Mouse (Mus musculus) C2C12 (cell line): ENCODE data around the gene Rnf40.

Experiments used
- CTCF ChIP-seq: IDR thresholded peaks from one replicate; pipeline ENCODE4 v1.5.1; 2011; ENCODE audit not compliant: control insufficient read depth, insufficient read depth, insufficient read length
- FOSL1 ChIP-seq: IDR thresholded peaks from one replicate; pipeline ENCODE4 v1.8.0; 2011; ENCODE audit warnings: mild to moderate bottlenecking, low read length; ENCODE audit not compliant: poor library complexity, insufficient read depth, severe bottlenecking
- MYOD1 ChIP-seq: IDR thresholded peaks from one replicate; pipeline ENCODE4 v1.6.1; 2011; ENCODE audit warnings: low read depth; ENCODE audit not compliant: control insufficient read depth, insufficient read length
- USF1 ChIP-seq: IDR thresholded peaks from one replicate; pipeline ENCODE4 v1.6.1; 2011; ENCODE audit warnings: low read depth, mild to moderate bottlenecking, control low read depth, moderate library complexity

DNA sequence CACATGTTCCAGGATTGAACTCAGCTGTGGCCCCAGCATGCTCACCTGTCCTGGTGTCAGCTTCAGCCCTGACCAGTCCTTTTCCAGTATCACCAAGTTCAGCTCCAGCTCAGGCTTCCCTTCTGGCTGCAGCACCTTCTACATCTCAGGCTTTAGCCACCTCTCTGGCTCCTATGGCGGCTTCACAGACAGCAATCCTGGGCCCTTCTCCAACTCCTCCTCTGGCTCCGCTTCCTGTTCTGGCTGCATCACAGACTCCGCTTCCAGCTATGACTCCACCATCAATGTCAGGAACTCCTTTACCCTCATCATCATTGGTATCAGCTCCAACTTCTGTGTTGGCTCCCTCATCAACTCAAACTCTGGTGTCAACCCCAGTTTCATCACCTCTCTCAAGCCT, 46.9 kb upstream of the Rnf40 start:
- TF ChIP-seq CTCF (no peak), USF1 (no peak), FOSL1 (no peak), MYOD1 (no peak)
